Mouse (Mus musculus) hindbrain, embryonic 16.5 days (tissue): Measurements from ENCODE around the gene Orc6. TPM values are rescaled to one million over a fixed set of nuclear protein-coding genes. Genes with fewer than 3 reads are reported as not detected.

ENCODE experiments used
- ATAC-seq: fragments of 200-750 bp; cut with Nextera tagmentation; 2 replicates; pipeline ENCODE4 v1.8.0; 2017; ENCODE audit warnings: moderate TSS enrichment, moderate library complexity
- H3K27ac ChIP-seq: fragments of 300-500 bp; sonication (generic); 2 replicates; pipeline ENCODE4 v1.5.1; 2014; ENCODE audit warnings: low read depth, mild to moderate bottlenecking, control low read depth, low read length, moderate library complexity
- H3K27me3 ChIP-seq: fragments of 300-500 bp; sonication (generic); replicated peaks from 2 replicates; pipeline ENCODE4 v1.6.1; 2014; ENCODE audit warnings: low read length; ENCODE audit not compliant: control insufficient read depth, insufficient read depth
- H3K36me3 ChIP-seq: fragments of 300-500 bp; sonication (generic); 2 replicates; pipeline ENCODE4 v1.6.1; 2014; ENCODE audit warnings: mild to moderate bottlenecking, low read length, moderate library complexity, mixed read lengths; ENCODE audit not compliant: control insufficient read depth, insufficient read depth
- H3K4me1 ChIP-seq: fragments of 300-500 bp; sonication (generic); 2 replicates; pipeline ENCODE4 v1.6.1; 2014; ENCODE audit warnings: low read depth, low read length; ENCODE audit not compliant: control insufficient read depth, insufficient read depth
- H3K4me2 ChIP-seq: fragments of 300-500 bp; sonication (generic); 2 replicates; pipeline ENCODE4 v1.6.1; 2014; ENCODE audit warnings: mild to moderate bottlenecking, low read length, control low read depth, moderate library complexity
- H3K4me3 ChIP-seq: fragments of 300-500 bp; sonication (generic); 2 replicates; pipeline ENCODE4 v1.5.1; 2014; ENCODE audit warnings: mild to moderate bottlenecking, low read length, control low read depth, moderate library complexity
- H3K9ac ChIP-seq: fragments of 300-500 bp; sonication (generic); 2 replicates; pipeline ENCODE4 v1.6.1; 2014; ENCODE audit warnings: low read depth, mild to moderate bottlenecking, control low read depth, low read length, moderate library complexity
- H3K9me3 ChIP-seq: fragments of 300-500 bp; sonication (generic); 2 replicates; pipeline ENCODE4 v1.6.1; 2014; ENCODE audit warnings: mild to moderate bottlenecking, low read length, moderate library complexity; ENCODE audit not compliant: control insufficient read depth
- WGBS: fragments of 180-500 bp; shearing (Covaris S2); extraction: QIAGEN DNeasy Blood & Tissue Kit; methylation state at CpG from one replicate; pipeline ENCODE4 v1.1.7; 2014; 5-methylcytosine and 5-hydroxymethylcytosine counted together
- polyA plus RNA-seq: library from polyadenylated mRNA; unstranded; fragments of >200 nt; fragmentation: Nextera tagmentation; extraction: Ambion mirVana; gene quantifications from 2 replicates; pipeline ENCODE4 v1.2.1, GENCODE M21; 2015

Gene Orc6
- polyA plus RNA-seq, 1 experiment from 2014 or later: 64.4 TPM

DNA sequence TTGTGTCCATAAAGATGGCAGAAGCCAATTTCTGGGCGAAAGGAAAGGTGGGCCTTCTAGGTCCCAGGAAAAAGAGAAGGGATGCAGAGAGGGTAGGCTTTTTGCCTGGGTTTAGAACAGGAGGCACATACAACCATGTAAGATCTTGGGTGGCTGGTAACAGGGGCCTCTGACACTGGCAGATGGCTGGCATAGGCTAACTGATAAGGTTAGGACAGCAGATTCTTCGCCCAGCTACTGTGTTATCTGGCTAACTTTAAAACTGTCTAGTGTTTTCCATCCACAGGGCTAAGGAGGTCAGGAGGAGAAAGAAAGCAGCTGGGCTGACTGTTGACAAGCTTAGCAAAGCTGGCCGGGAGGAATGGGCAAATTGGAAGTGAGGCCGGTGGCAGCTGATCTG is 19.1 kb downstream of the Orc6 start:
- Histone ChIP-seq H3K27ac (no peak overlapping the region), H3K9me3 (no peaks in the 10 kb centered on the region), H3K27me3 (no peaks in the 10 kb centered on the region), H3K36me3 (no peaks in the 10 kb centered on the region), H3K9ac (no peak overlapping the region), H3K4me1 (no peaks in the 10 kb centered on the region), H3K4me3 (no peak overlapping the region), H3K4me2 (no peak overlapping the region)
- WGBS: 95% methylated on average over 4 of the region's 4 CpGs
- no peak for ATAC-seq

- H3K4me3 ChIP-seq: no peak overlapping the region
- no peaks in the 10 kb centered on the region for H3K36me3 ChIP-seq
- no peak overlapping the region for H3K27ac ChIP-seq
- no peak overlapping the region for H3K4me2 ChIP-seq
- H3K9ac ChIP-seq: no peak overlapping the region
- H3K4me1 ChIP-seq: no peaks in the 10 kb centered on the region
- H3K9me3 ChIP-seq: no peaks in the 10 kb centered on the region
- 88% methylated on average over 15 of the region's 15 CpGs for WGBS
- ATAC-seq: no peak
- H3K27me3 ChIP-seq: no peaks in the 10 kb centered on the region
These were observed 22.5 kb downstream of the Orc6 start for GRCm38 (mm10) chr8:85321981-85322380.

- Histone ChIP-seq H3K4me2 (no peak overlapping the region), H3K9me3 (no peaks in the 10 kb centered on the region), H3K27me3 (no peaks in the 10 kb centered on the region), H3K36me3 (no peaks in the 10 kb centered on the region), H3K4me3 (no peak overlapping the region), H3K27ac (no peak overlapping the region), H3K4me1 (no peaks in the 10 kb centered on the region), H3K9ac (no peak overlapping the region)
- ATAC-seq: no peak
- 73% methylated on average over 3 of the region's 3 CpGs for WGBS
These were observed 23.7 kb downstream of the Orc6 start for GRCm38 (mm10) chr8:85323084-85323483.

DNA sequence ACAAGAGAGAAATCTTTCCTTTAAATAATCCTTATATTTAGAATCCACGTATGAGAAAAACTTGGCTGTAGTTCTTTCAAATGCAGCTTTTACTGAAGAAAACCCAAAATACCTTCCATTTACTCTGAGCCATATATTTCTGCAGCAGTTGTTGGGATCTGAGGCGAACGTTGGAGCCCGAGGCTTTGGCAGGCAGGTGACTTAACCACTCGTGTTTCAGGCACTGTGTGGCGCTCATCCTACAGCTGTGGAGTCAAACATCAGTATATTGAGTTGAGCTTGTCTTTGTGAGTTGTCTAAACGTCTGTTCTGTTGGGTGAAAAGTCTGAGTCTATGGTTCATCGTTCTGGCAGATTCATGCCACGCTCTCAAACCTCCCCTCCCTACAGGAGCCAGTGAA is 27.6 kb downstream of the Orc6 start:
- Histone ChIP-seq H3K9ac (no peak overlapping the region), H3K27ac (no peak overlapping the region), H3K4me3 (no peak overlapping the region), H3K27me3 (no peaks in the 10 kb centered on the region), H3K36me3 (no peaks in the 10 kb centered on the region), H3K9me3 (no peaks in the 10 kb centered on the region), H3K4me1 (no peaks in the 10 kb centered on the region), H3K4me2 (no peak overlapping the region)
- WGBS: 79% methylated on average over 9 of the region's 9 CpGs
- ATAC-seq: no peak

DNA sequence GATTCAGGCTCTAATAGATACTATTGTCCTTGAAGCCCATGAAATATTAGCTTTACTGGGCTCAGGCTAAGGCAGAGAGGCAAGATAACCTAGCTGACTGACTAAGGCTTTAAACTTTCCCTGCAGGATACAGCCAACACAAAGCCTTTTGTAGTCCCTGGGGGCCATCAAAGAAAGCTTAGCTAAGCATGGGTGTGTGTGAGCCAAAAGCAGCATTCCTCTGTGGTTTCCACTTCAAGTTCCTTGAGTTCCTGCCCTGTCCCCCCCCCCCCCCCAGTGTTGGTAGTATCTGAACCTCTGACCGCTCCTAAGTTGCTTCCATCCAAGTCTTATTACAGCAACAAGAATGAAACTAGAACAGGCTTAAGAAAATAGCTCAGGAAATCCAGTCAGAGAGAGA is 30.1 kb downstream of the Orc6 start:
- Histone ChIP-seq H3K27ac (no peak overlapping the region), H3K9ac (no peak overlapping the region), H3K27me3 (no peaks in the 10 kb centered on the region), H3K4me2 (no peak overlapping the region), H3K4me3 (no peak overlapping the region), H3K9me3 (no peaks in the 10 kb centered on the region), H3K4me1 (no peaks in the 10 kb centered on the region), H3K36me3 (no peaks in the 10 kb centered on the region)
- WGBS: 67% methylated on average over 1 of the region's 1 CpGs
- no peak for ATAC-seq

DNA sequence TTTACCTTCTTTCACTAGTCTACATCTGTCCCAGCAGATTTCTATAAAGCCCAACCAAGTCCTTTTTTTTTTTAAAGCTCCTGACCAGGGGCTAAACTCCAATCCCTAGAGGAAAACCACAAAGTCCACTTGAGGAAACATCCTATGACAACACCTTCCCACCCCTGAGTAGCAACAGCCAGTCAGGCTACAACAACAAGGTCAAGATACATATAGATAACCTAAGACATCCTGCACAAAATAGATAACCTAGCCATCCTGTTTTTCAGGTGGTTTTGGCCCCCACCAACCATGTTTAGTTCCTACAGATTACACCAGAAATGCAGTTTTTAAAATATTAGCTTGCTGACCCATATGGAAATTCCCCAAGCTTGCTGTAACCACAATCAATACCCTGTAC is 35.7 kb downstream of the Orc6 start:
- Histone ChIP-seq H3K4me3 (no peak overlapping the region), H3K4me1 (no peaks in the 10 kb centered on the region; the same call in 1 of the 2 replicates), H3K9ac (no peak overlapping the region), H3K27me3 (no peaks in the 10 kb centered on the region), H3K9me3 (no peaks in the 10 kb centered on the region), H3K27ac (no peak overlapping the region), H3K4me2 (no peak overlapping the region), H3K36me3 (no peaks in the 10 kb centered on the region)
- ATAC-seq: no peak

DNA sequence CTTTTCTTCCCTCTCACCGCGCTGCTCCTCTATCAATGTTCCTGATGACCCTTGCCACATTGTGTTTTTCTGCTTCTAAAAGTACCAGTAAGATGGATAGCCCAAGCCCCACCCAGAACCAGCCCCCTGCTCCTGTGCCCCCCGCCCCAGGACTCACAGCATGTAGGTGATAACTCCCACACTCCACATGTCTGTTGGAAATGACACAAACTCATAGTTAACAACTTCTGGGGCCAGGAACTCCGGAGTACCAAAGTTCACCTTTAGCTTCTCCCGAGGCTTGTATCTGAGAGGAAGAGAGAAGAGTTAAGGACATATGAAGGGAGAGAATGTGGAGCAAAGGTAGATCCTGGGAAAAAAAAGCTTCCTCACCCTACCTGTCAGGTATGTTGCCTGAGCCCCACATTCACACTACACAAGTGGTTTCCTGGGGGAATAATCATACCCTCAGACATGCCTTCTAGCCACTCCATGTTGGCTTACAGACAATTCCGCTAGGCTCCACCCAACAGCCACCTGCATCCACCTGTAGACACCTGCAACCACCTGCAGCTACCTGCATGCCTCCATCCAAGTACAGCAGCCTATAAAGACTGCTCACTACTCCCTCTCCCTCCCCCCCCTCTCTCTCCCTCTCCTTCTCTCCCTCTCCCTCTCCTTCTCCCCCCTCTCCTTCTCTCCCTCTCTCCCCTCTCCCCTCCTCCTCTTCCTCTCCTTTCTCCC is 36.9 kb downstream of the Orc6 start:
- H3K27ac ChIP-seq: no peak overlapping the region
- no peaks in the 10 kb centered on the region; the same call in 1 of the 2 replicates for H3K4me1 ChIP-seq
- 82% methylated on average over 6 of the region's 6 CpGs for WGBS
- no peaks in the 10 kb centered on the region for H3K27me3 ChIP-seq
- H3K36me3 ChIP-seq: no peaks in the 10 kb centered on the region
- H3K9ac ChIP-seq: no peak overlapping the region
- H3K4me2 ChIP-seq: no peak overlapping the region
- ATAC-seq: no peak
- no peaks in the 10 kb centered on the region for H3K9me3 ChIP-seq
- H3K4me3 ChIP-seq: no peak overlapping the region

- no peaks in the 10 kb centered on the region for H3K36me3 ChIP-seq
These were observed 38.2 kb downstream of the Orc6 start for GRCm38 (mm10) chr8:85337681-85338080.

DNA sequence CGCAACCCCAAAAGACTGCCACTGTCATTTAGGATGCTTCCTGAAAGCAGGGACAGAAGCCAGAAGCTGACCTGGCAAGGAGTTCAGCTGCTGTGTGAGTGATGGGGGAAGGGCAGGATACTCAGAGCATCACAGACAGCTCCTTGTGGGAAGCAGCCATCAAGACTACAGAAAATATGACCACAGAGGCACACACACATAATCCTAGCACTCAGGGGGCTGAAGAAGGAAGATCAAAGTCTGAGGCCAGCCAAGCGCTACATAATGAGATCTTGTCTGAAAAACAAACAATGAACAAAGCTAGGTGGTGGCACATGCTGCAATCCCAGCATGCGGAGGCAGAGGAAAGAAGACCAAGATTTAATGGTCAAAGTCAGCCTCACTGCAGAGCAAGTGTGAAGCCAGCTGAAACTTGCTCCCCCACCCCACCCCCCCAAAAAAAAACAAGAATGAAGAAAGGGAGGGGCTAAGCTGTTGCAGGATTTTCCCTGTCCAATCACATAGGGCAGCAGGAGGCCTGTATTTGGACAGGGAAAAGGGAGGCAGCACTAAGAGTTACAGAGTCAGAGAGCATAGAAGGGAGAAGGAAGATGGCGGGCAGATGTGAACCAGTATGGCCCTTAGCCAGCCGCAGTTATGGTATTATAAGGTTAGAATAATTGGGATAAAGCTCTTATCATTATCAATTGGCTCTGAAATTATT is 40.6 kb downstream of the Orc6 start:
- no peaks in the 10 kb centered on the region for H3K9me3 ChIP-seq
- 72% methylated on average over 5 of the region's 5 CpGs for WGBS
- H3K9ac ChIP-seq: no peak overlapping the region
- no peaks in the 10 kb centered on the region; the same call in 1 of the 2 replicates for H3K4me1 ChIP-seq
- H3K27ac ChIP-seq: no peak overlapping the region
- no peaks in the 10 kb centered on the region for H3K27me3 ChIP-seq
- H3K4me3 ChIP-seq: no peak overlapping the region
- no peak overlapping the region for H3K4me2 ChIP-seq
- H3K36me3 ChIP-seq: no peaks in the 10 kb centered on the region
- no peak for ATAC-seq

More at GRCm38 (mm10) chr8:85337681-85338080, 38.2 kb downstream of the Orc6 start:
- Histone ChIP-seq H3K4me1 (no peaks in the 10 kb centered on the region; the same call in 1 of the 2 replicates), H3K9me3 (no peaks in the 10 kb centered on the region), H3K9ac (no peak overlapping the region), H3K4me2 (no peak overlapping the region), H3K27ac (no peak overlapping the region), H3K4me3 (no peak overlapping the region), H3K27me3 (no peaks in the 10 kb centered on the region)
- 81% methylated on average over 4 of the region's 4 CpGs for WGBS
- no peak for ATAC-seq
